Mouse (Mus musculus) liver, embryonic 14.5 days (tissue): ENCODE results near the gene Klk11.

Experiments
- CTCF ChIP-seq: IDR thresholded peaks from 2 replicates; pipeline ENCODE4 v1.5.1; 2016; ENCODE audit warnings: antibody characterized with exemption, low read depth, control low read depth
- EP300 ChIP-seq: IDR thresholded peaks from 2 replicates; pipeline ENCODE4 v1.6.1; 2016; ENCODE audit warnings: antibody characterized with exemption, low read depth

DNA sequence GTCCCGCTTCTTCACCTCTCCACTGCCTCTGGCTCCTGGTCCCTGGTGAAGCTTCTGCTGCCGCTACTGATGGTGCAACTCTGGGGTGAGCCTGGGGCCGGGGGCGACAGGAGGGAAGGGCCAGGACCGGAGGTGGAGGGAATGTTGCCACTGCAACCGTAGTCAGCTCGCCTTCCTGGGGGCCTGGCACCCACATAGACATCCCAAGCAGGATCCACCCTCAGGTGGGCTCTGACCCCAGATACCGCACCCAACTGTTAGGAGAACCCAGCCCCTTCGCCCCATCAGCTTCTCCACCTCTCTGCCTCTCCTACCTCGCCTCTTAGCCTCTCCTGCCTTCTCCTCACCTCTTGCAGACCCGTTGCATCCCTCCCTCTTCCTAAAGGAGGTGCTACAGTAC lies 7.1 kb downstream of the Klk11 start:
- TF ChIP-seq CTCF, result no peak
- TF ChIP-seq EP300, result no peak
